Mouse (Mus musculus) thymus, postnatal 0 days (tissue): ENCODE results near the gene Myof. TPM values are rescaled to one million over a fixed set of nuclear protein-coding genes. Genes with fewer than 3 reads are reported as not detected.

Experiments
- DNase-seq: peaks from one replicate; pipeline ENCODE4 v3.0.0-alpha.2; 2015; ENCODE audit warnings: low spot score
- polyA plus RNA-seq: library from polyadenylated mRNA; unstranded; fragments of >200 nt; fragmentation: Nextera tagmentation; extraction: Ambion mirVana; gene quantifications from 2 replicates; pipeline ENCODE4 v1.2.1, GENCODE M21; 2015

The Myof gene
- polyA plus RNA-seq, 1 experiment from 2014 or later, result 5.1 TPM

- DNase-seq, result no peak
Measured at GRCm38 (mm10) chr19:37954236-37954635, 89.1 kb downstream of the Myof start.

GRCm38 (mm10) chr19:37946696-37947095, 96.7 kb downstream of the Myof start:
- no peak for DNase-seq

GRCm38 (mm10) chr19:37946053-37946452, 97.3 kb downstream of the Myof start:
- DNase-seq, result no peak

- DNase-seq, result no peak
Measured at GRCm38 (mm10) chr19:37939203-37939602, 104.2 kb downstream of the Myof start.

- no peak for DNase-seq
Measured at GRCm38 (mm10) chr19:37937092-37937491, 106.3 kb downstream of the Myof start.

- DNase-seq, result no peak
Measured at GRCm38 (mm10) chr19:37934640-37935039, 108.7 kb downstream of the Myof start.

- no peak for DNase-seq
Measured at GRCm38 (mm10) chr19:37932198-37932597, 111.2 kb downstream of the Myof start.

GRCm38 (mm10) chr19:37927911-37928310, 115.5 kb downstream of the Myof start:
- no peak for DNase-seq

- no peak for DNase-seq
Measured at GRCm38 (mm10) chr19:37925323-37925722, 118.1 kb downstream of the Myof start.

GRCm38 (mm10) chr19:37924266-37924665, 119.1 kb downstream of the Myof start:
- DNase-seq, result no peak

GRCm38 (mm10) chr19:37921098-37921497, 122.3 kb downstream of the Myof start:
- DNase-seq, result no peak

- DNase-seq, result no peak
Measured at GRCm38 (mm10) chr19:37918515-37918932, 124.9 kb downstream of the Myof start.

GRCm38 (mm10) chr19:37914261-37914660, 129.1 kb downstream of the Myof start:
- DNase-seq, result no peak

GRCm38 (mm10) chr19:37912501-37912900, 130.9 kb downstream of the Myof start:
- no peak for DNase-seq

- DNase-seq, result no peak
Measured at GRCm38 (mm10) chr19:37909830-37910261, 133.5 kb downstream of the Myof start.

GRCm38 (mm10) chr19:37907451-37908320, 135.7 kb downstream of the Myof start:
- no peak for DNase-seq

GRCm38 (mm10) chr19:37906916-37907315, 136.5 kb downstream of the Myof start:
- no peak for DNase-seq

GRCm38 (mm10) chr19:37896081-37896480, 147.3 kb downstream of the Myof start:
- DNase-seq, result no peak

- no peak for DNase-seq
Measured at GRCm38 (mm10) chr19:37891006-37891405, 152.4 kb downstream of the Myof start.

GRCm38 (mm10) chr19:37886355-37887120, 156.8 kb downstream of the Myof start:
- DNase-seq, result peak; percentile 8

- DNase-seq, result no peak
Measured at GRCm38 (mm10) chr19:37881431-37882081, 161.8 kb downstream of the Myof start.
